Comparison of ENCODE assay signal across 7 mouse cellular contexts in the genomic region with DNA sequence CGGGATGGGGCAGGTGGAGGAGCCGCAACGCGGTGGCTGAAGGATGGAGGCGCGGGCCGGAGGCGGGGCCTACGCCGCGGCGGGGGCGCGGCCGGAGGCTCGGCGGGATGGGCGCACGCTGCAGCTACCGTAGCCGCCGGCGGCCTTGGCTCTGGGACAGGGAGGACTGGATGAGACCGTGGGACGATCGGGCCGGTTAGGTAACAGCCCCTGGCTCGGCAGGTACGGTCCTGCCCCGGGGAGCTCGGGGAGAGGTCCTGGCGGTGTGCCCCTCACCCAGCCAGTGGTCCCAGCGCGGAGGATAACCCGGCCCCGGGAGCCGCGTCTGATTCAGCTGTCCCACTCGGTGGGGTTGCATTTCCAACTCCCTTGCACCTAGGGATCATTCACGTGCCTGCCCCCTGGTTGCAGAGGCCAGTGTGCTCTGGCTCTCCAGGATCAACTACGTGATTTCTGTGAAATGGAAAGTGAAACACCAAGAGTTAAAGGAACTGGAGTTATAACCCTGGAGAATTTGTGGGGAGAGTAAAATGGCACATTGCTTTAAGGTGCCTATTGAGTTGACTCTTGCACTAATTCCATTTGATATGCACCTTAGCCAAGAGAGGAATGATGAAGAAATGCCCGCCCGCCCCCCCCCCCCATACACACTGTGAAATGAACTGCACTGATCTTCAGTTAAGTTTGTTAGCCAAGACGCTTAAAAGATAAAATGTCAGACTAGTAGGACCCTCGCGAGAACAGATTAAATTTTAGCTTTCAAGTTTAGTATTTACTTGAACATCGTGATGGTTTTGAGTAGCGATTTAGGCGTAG. TPM values are rescaled to one million over a fixed set of nuclear protein-coding genes. Genes with fewer than 3 reads are reported as not detected.
DNase-seq lines count a peak whose midpoint lies in the region; ATAC-seq and TF ChIP-seq lines count a peak whose summit lies in the region.

No protein-coding gene starts in this region.

- peak overlapping the region; percentile 63 for H3K27ac ChIP-seq in cortical plate, adult 2 months (ENCODE audit: insufficient read depth, low read length)

- peak; percentile 43 for ATAC-seq in inflammation-experienced regulatory T-cells, adult 6 months
- peak; percentile 55 for ATAC-seq in megakaryocyte-erythroid progenitor cell, adult 5-6 weeks (replicated peaks; ENCODE audit: low FRiP score, low TSS enrichment, poor library complexity, severe bottlenecking)

- no peak for TF ChIP-seq POLR2A in cortical plate, adult 2 months (IDR thresholded peaks at IDR 0.05; ENCODE audit: extremely low read depth, insufficient read depth, low read length)

- intact Hi-C loops in left cerebral cortex, postnatal 14 days (cut with DNase I) = loop anchor here (5.0 to 10.0 kb wide), 3 partner anchors 76 to 184 kb away; no protein-coding TSS in a partner anchor

- DNase-seq in adrenal gland, adult (ENCODE audit: inconsistent age in 2 of 2, low spot score in 1 of 2) = peak; percentile 89 to 93
- DNase-seq in gastrocnemius, postnatal 10 days = peak; percentile 74
- DNase-seq in left cerebral cortex, postnatal 14 days (ENCODE audit: low spot score in 2 of 2) = peak; percentile 25 to 53
- peak; percentile 66 for DNase-seq in spleen, adult 12 weeks (ENCODE audit: low spot score)

- peak overlapping the region; percentile 59 for H3K4me3 ChIP-seq in cortical plate, adult 2 months (ENCODE audit: insufficient read depth, low read length)

- H3K4me1 ChIP-seq in cortical plate, adult 2 months (ENCODE audit: control insufficient read depth, insufficient read depth, low read length) = peaks cover 1% of the 10 kb centered on the region; the same call in 1 of the 2 replicates

- no peak for TF ChIP-seq CTCF in cortical plate, adult 2 months (IDR thresholded peaks at IDR 0.05; ENCODE audit: extremely low read depth, insufficient read depth, low read length)

RNA-seq across cellular contexts. Expression of gene Nampt, which starts 1.6 kb away (rescaled TPM):
- 26.4 and 29.0 TPM in 2 replicates for polyA plus RNA-seq in cortical plate, adult 2 months (2012; rRNA removed)
- total RNA-seq in gastrocnemius, postnatal 10 days (2021) = 10 to 100 TPM; 36.7 to 39.7 TPM
- polyA plus RNA-seq in inflammation-experienced regulatory T-cells, adult 6 months (2017; shearing (Covaris generic)) = 10 to 100 TPM; 31.6 to 32.8 (median 32.4) TPM
- total RNA-seq in left cerebral cortex, postnatal 14 days (2021) = 10 to 100 TPM; 34.0 to 37.1 TPM
- total RNA-seq in megakaryocyte-erythroid progenitor cell, adult 5-6 weeks (2014; fragmentation: Nextera tagmentation) = 22.3 and 24.4 TPM in 2 replicates
- 40.3 and 50.5 TPM in 2 replicates for total RNA-seq in megakaryocyte-erythroid progenitor cell, adult 5-6 weeks (2017)

Comparison
In these comparisons a context has a peak if more than half of its experiments do, and no peak if none do; other contexts are left out.
1. Peak in every context shown above with its lines: DNase-seq, ATAC-seq, H3K4me3 ChIP-seq and H3K27ac ChIP-seq.
2. DNase-seq: peak in every context shown above with its lines; median percentile 91 in adrenal gland, adult; 74 in gastrocnemius, postnatal 10 days; 66 in spleen, adult 12 weeks; 39 in left cerebral cortex, postnatal 14 days.